Mouse (Mus musculus) ES-E14 (cell line): Measurements from ENCODE around the gene Rad54l.

Experiments used
- CHD2 ChIP-seq: IDR thresholded peaks from 2 replicates; pipeline ENCODE4 v1.6.1; 2014; ENCODE audit warnings: mild to moderate bottlenecking, low read depth, low read length, inconsistent platforms
- HCFC1 ChIP-seq: IDR thresholded peaks from 2 replicates; pipeline ENCODE4 v1.6.1; 2012; ENCODE audit warnings: low read length, inconsistent platforms, borderline replicate concordance; ENCODE audit not compliant: insufficient read depth
- ZC3H11A ChIP-seq: IDR thresholded peaks from 2 replicates; pipeline ENCODE4 v1.6.1; 2012; ENCODE audit warnings: low read depth, mild to moderate bottlenecking, inconsistent platforms, low read length, borderline replicate concordance
- ZNF384 ChIP-seq: IDR thresholded peaks from 2 replicates; pipeline ENCODE4 v1.6.1; 2012; ENCODE audit warnings: low read depth, low read length, inconsistent platforms

DNA sequence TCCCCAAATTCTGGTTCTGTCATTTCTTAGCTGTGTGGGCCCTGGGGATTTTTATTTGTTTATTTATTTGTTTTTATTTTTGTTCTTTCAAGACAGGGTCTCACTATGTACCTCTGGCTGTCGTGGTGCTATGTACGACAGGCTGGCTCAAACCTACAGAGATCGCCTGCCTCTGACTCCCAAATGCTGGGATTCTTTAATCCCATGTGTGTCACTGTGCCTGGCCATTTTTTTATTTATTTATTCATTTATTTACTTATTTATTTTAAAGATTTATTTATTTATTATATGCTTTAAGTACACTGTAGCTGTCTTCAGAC, 45.8 kb upstream of the Rad54l start:
- no peak for TF ChIP-seq ZC3H11A
- TF ChIP-seq CHD2, result no peak
- no peak for TF ChIP-seq HCFC1
- no peak for TF ChIP-seq ZNF384
